Mouse (Mus musculus) large intestine, adult 2 months (tissue): ENCODE results near the gene Kif13a. TPM values are rescaled to one million over a fixed set of nuclear protein-coding genes. Genes with fewer than 3 reads are reported as not detected.

Experiments used
- DNase-seq: peaks from one replicate; pipeline ENCODE4 v3.0.0-alpha.2; 2012; ENCODE audit warnings: low read depth, low spot score
- WGBS: fragments of 180-500 bp; shearing (Covaris S2); methylation state at CpG from one replicate; pipeline ENCODE4 v1.1.7; 2018; 5-methylcytosine and 5-hydroxymethylcytosine counted together
- polyA plus RNA-seq: library from polyadenylated mRNA; depleted of rRNA; stranded (reverse); fragments of >200 nt; gene quantifications from 2 replicates; pipeline ENCODE4 v1.2.3, GENCODE M21; 2012; rRNA removed

The Kif13a gene
- polyA plus RNA-seq, 1 experiment = 33.8 TPM

DNA sequence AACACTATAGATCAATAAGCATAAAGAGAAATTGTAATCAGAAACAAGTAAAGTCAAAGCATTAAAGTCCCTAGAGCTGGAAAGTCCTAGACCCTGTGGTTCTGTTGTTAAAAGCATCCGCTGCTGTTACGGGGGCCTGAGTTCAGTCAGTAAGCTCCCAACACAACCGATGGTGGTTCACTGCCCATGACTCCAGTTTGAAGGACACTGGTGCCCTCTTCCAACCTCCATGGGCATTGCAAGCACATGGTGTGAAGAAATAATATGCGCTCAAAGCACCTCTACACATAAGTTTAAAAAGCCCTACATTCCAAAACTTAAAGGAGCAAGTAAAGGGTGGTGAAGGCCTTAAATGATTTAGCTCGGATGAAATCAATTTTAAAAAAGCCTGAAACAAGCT, 226.5 kb downstream of the Kif13a start:
- WGBS = 88% methylated on average over 5 of the region's 5 CpGs
- DNase-seq = no peak

GRCm38 (mm10) chr13:46701486-46701885, 228.2 kb downstream of the Kif13a start:
- WGBS = 87% methylated on average over 2 of the region's 2 CpGs
- DNase-seq = no peak

DNA sequence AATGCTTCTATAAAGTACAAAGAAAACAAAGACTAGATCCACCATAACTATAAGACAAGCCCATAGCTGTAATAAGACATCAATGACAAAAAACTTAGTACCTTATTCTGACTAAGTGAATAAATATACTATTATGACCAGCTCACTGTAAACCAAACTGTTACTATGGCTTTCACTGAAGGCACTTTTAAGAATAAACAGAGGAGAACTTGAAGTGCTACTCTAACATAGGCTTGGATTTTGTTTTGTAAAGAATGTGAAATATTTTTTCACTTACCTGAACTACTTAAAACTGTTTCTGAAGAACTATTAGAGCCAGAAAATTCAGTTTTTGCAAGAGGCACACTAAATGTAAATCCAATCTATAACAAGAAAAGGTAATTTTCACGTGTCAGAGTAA, 230.3 kb downstream of the Kif13a start:
- WGBS = 85% methylated on average over 1 of the region's 1 CpGs

More for the DNA sequence above, 230.3 kb downstream of the Kif13a start:
- no peak for DNase-seq

Other genes with a start within 250 kb of the Kif13a start
- gene Nup153, start 201.9 kb downstream of the Kif13a start, polyA plus RNA-seq = 27.2 and 46.3 TPM in 2 replicates
- gene Nhlrc1, start 85.0 kb upstream of the Kif13a start, polyA plus RNA-seq = 2.7 and 3.6 TPM in 2 replicates
- 7.0 and 12.3 TPM in 2 replicates for gene Kdm1b, start 113.6 kb upstream of the Kif13a start, polyA plus RNA-seq
- gene Tpmt, start 114.9 kb upstream of the Kif13a start, polyA plus RNA-seq = 4.2 and 6.7 TPM in 2 replicates
- gene Dek, start 176.3 kb upstream of the Kif13a start, polyA plus RNA-seq = 9.5 and 10.2 TPM in 2 replicates
- gene Rnf144b, start 192.8 kb upstream of the Kif13a start, polyA plus RNA-seq = 1.3 and 3.1 TPM in 2 replicates